Mouse (Mus musculus): Measurements from ENCODE around the gene Fut1.

GRCm38 (mm10) chr7:45639561-45640027, 22.5 kb downstream of the Fut1 start, which contains the start of gene Mamstr:
- TF ChIP-seq CTCF (IDR thresholded peaks at IDR 0.05; ENCODE audit: extremely low read depth, insufficient read depth, low read length) = no peak
- no peak for TF ChIP-seq POLR2A (IDR thresholded peaks at IDR 0.05; ENCODE audit: extremely low read depth, insufficient read depth, low read length)
